Mouse (Mus musculus) erythroblast, embryonic 14.5 days (primary cell): ENCODE results near the gene Bdkrb1. TPM values are rescaled to one million over a fixed set of nuclear protein-coding genes. Genes with fewer than 3 reads are reported as not detected.

ENCODE experiments used
- H3K27me3 ChIP-seq: 2 replicates; pipeline ENCODE4 v1.6.1; 2012; ENCODE audit warnings: inconsistent platforms; ENCODE audit not compliant: control insufficient read depth
- H3K36me3 ChIP-seq: 2 replicates; pipeline ENCODE4 v1.6.1; 2012; ENCODE audit warnings: mild to moderate bottlenecking, inconsistent platforms; ENCODE audit not compliant: control insufficient read depth
- H3K4me1 ChIP-seq: 2 replicates; pipeline ENCODE4 v1.6.1; 2012; ENCODE audit warnings: inconsistent platforms; ENCODE audit not compliant: control insufficient read depth
- H3K4me3 ChIP-seq: replicated peaks from 2 replicates; pipeline ENCODE3; 2012; ENCODE audit warnings: moderate library complexity, mild to moderate bottlenecking, inconsistent platforms
- H3K9me3 ChIP-seq: 2 replicates; pipeline ENCODE4 v1.6.1; 2012; ENCODE audit warnings: low read length, inconsistent platforms, mixed read lengths; ENCODE audit not compliant: control insufficient read depth
- GATA1 ChIP-seq: IDR thresholded peaks from 2 replicates; pipeline ENCODE4 v1.6.1; 2012; ENCODE audit warnings: low read length, inconsistent platforms, mixed read lengths
- TAL1 ChIP-seq: IDR thresholded peaks from 3 replicates; pipeline ENCODE4 v1.6.1; 2012; ENCODE audit warnings: low read length, inconsistent platforms, mixed read lengths
- polyA plus RNA-seq: library from polyadenylated mRNA; stranded (reverse); fragments of >175 nt; gene quantifications from 2 replicates; pipeline ENCODE4 v1.2.3, GENCODE M21; 2012

Bdkrb1 gene
- polyA plus RNA-seq, 1 experiment = not detected

DNA sequence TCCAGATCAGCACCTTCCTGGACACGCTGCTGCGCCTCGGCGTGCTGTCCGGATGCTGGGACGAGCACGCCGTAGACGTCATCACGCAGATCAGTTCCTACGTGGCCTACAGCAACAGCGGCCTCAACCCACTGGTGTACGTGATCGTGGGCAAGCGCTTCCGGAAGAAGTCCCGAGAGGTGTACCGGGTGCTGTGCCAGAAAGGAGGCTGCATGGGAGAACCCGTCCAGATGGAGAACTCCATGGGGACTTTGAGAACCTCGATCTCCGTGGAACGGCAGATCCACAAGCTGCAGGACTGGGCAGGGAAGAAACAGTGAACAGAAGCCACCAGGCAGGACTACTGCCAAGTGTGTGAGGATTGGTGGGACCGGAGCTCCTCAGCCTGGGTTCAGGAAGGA is 10.5 kb upstream of the Bdkrb1 start:
- Histone ChIP-seq H3K9me3 (no peaks in the 10 kb centered on the region), H3K4me1 (no peaks in the 10 kb centered on the region), H3K4me3 (no peak overlapping the region), H3K27me3 (no peaks in the 10 kb centered on the region), H3K36me3 (no peaks in the 10 kb centered on the region)
- TF ChIP-seq GATA1 = no peak
- no peak for TF ChIP-seq TAL1

DNA sequence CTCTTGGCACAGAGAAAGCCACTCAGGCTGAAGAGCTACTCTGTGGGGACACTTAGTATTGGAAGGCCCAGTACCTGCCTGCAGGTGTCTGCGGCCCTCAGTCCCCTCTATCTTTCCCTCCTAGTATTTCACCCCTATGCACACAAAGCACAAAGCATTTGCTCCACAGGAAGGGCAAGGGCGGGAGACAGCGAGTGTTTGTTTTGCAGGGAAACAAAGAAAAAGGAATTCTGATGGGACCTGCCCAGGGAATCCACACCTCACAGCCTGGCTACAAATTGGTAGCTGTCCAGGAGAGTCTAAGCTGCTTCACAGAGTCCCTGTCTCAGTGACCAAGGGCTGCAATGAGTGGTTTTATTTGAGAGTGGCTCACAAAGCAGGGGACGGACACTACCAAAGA is 9.4 kb upstream of the Bdkrb1 start:
- TF ChIP-seq TAL1 (no peak), GATA1 (no peak)
- H3K9me3 ChIP-seq = no peaks in the 10 kb centered on the region
- no peaks in the 10 kb centered on the region for H3K27me3 ChIP-seq

DNA sequence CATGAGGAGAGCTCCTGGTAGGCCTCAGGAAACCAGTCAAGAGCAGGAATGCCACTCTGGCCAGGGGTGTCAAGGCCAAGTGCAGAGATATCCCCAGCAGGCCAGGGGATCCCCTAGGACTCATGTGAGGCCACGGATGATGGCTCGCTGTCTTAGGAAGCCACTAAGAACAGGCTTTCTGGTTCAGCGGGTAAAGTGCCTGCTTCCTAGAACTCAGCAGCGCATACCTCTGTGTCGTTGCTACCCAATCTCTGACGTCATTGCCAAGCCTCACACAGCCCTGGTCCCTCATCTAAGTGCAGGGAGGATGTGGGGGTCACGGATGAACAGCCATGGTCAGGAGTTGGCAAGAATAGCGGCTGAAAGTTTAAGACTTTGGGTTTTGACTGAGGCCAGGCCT is 5.8 kb upstream of the Bdkrb1 start:
- Histone ChIP-seq H3K4me3 (no peak overlapping the region), H3K9me3 (no peaks in the 10 kb centered on the region), H3K36me3 (no peaks in the 10 kb centered on the region), H3K4me1 (no peaks in the 10 kb centered on the region), H3K27me3 (no peaks in the 10 kb centered on the region)
- no peak for TF ChIP-seq TAL1
- TF ChIP-seq GATA1 = no peak

More for the DNA sequence above, 9.4 kb upstream of the Bdkrb1 start:
- Histone ChIP-seq H3K36me3 (no peaks in the 10 kb centered on the region), H3K4me3 (no peak overlapping the region), H3K4me1 (no peaks in the 10 kb centered on the region)

DNA sequence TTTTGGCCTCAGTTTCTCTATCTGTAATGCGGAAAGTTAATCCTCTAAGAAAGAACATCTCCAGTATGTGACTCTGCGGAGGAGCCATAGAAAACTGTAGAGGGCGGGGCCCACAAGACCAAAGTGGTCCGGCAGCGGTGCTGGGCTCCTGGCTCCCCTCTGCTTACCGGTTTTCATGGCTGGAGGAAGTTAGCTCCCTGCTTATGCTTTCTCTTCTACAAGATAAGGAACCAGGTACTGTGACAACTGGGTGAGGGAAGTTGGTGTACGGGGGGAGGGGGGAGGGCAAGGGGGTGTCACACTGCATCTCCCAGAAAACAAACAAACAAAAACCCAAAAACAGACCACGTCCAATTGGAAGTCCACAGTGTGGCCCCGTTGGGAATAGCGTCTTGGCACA is 4.4 kb upstream of the Bdkrb1 start:
- H3K9me3 ChIP-seq = no peaks in the 10 kb centered on the region
- no peaks in the 10 kb centered on the region for H3K36me3 ChIP-seq
- no peak for TF ChIP-seq TAL1
- no peak for TF ChIP-seq GATA1
- H3K4me1 ChIP-seq = no peaks in the 10 kb centered on the region
- no peaks in the 10 kb centered on the region for H3K27me3 ChIP-seq
- H3K4me3 ChIP-seq = no peak overlapping the region

DNA sequence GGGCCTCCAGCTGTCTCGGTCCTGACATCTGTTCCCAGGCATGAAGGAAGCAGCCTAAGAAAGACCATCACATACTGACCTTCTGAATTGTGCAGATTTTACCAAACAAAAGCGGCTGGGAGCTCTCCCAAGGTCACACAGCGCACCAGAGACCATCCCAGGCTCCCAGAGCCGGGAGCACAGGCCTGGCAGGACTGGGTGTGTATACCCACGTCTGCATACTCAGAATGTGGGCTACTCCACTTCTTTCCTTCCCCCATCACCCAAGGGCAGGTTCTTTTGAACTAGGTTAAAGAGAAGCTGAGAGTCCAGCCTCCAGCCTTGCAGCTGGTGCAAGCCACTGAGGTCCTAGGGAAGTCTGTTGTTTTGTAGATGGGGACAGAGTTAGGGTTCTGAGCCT is 3.8 kb upstream of the Bdkrb1 start:
- no peaks in the 10 kb centered on the region for H3K4me1 ChIP-seq
- no peak overlapping the region for H3K4me3 ChIP-seq
- H3K9me3 ChIP-seq = no peaks in the 10 kb centered on the region
- H3K27me3 ChIP-seq = no peaks in the 10 kb centered on the region
- TF ChIP-seq GATA1 (no peak), TAL1 (no peak)
- no peaks in the 10 kb centered on the region for H3K36me3 ChIP-seq

DNA sequence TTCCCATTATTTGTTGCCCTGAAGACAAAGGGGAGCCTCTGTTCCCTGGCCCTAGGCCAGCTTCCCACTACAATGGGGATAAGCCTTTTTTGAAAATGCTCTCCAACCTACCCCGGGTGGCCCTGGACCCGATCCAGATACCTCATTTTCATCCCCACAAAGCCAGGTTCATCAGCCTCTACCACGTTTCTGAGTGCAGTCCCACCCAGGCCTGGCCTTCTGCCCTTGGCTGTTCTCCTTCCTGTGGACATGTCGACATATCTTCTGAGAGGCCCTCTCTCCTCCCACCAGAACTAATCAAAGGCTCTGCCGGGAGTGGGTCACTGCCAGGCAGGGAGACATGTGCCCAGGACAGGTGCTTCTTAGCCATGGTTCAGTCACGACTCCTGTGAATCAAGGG is 1.3 kb upstream of the Bdkrb1 start:
- Histone ChIP-seq H3K36me3 (no peaks in the 10 kb centered on the region), H3K4me1 (no peaks in the 10 kb centered on the region), H3K9me3 (no peaks in the 10 kb centered on the region), H3K4me3 (no peak overlapping the region), H3K27me3 (no peaks in the 10 kb centered on the region)
- no peak for TF ChIP-seq TAL1
- TF ChIP-seq GATA1 = no peak

DNA sequence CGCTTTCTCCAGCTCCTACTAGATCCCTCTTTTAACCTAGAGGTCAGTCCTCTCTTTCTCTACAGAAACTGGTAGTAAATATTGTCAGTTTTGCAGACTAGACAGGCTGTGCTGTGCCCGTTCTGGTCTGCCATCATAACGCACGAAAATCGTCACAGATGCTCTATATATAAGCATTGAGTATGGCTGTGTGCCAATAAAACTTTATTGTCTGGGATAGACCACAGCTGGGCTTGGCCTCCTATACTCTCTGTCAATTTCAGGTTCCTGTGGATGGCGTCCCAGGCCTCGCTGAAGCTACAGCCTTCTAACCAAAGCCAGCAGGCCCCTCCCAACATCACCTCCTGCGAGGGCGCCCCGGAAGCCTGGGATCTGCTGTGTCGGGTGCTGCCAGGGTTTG is 1.0 kb downstream of the Bdkrb1 start:
- Histone ChIP-seq H3K9me3 (no peaks in the 10 kb centered on the region), H3K4me3 (no peak overlapping the region), H3K4me1 (peaks cover 4% of the 10 kb centered on the region), H3K27me3 (no peaks in the 10 kb centered on the region), H3K36me3 (no peaks in the 10 kb centered on the region; the same call in 1 of the 2 replicates)
- TF ChIP-seq TAL1 = no peak
- TF ChIP-seq GATA1 = no peak

DNA sequence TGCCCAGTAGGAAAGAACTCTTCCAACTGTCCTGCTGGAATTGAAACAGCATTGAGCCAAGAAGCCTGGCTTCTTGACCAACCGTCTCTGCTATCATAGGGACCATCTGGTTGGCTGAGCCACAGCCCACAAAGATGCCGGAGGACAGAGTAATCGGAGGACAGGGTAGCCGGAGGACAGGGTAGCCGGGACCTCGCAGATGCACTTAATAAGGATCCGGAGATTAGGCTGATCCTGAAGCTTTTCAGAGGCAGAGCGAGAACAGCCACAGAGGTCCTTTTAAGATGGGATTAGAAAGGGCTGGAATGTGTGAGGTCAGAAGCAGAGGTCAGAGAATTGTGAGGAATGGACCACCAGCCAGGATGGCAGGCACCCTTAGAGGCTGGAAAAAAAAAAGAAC is 2.3 kb downstream of the Bdkrb1 start:
- Histone ChIP-seq H3K4me1 (peaks cover 4% of the 10 kb centered on the region), H3K4me3 (no peak overlapping the region), H3K27me3 (no peaks in the 10 kb centered on the region), H3K9me3 (no peaks in the 10 kb centered on the region), H3K36me3 (peaks cover 3% of the 10 kb centered on the region)
- TF ChIP-seq TAL1 (no peak), GATA1 (no peak)

DNA sequence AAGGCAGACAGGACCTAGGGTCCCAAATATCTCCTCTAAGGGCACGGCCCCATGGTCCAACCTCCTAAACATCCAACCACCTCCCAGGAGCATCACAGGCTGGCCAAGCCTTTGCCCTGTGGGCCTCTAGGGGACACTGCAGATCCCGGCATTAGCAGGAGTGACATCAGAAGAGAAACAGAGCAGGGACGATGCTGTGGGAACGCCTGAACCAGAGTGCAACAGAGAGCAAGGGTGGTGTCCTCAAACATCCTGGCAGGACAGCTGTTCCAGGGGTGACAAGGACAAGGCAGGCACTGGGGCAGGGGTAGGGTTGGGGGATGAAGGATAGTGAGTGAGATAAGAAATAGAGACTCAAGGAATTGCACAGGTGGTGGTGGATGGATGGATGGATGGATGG is 4.0 kb downstream of the Bdkrb1 start:
- Histone ChIP-seq H3K4me3 (no peak overlapping the region), H3K4me1 (peaks cover 4% of the 10 kb centered on the region), H3K36me3 (peaks cover 6% of the 10 kb centered on the region), H3K27me3 (no peaks in the 10 kb centered on the region), H3K9me3 (no peaks in the 10 kb centered on the region)
- no peak for TF ChIP-seq TAL1
- no peak for TF ChIP-seq GATA1

DNA sequence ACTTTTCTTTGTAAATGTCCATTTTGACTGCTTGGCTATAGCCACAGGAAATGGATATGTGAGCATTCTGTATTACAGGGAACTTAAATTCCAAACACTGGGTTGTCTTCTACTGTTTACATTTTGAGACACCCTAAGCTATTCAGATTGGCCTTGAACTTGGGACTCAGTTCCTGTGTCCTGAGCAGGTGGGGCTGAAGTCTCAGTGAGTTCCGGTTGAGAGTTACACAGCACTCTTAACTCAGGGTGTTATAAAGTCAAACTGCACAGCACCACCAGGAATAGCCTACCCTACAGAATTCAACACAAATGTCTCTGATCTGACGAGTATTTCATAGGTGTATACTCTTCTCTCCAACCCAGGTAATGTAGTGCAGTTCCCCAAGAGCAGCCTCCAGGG is 8.2 kb downstream of the Bdkrb1 start:
- Histone ChIP-seq H3K36me3 (peaks cover 35% of the 10 kb centered on the region), H3K4me1 (peaks cover 4% of the 10 kb centered on the region), H3K9me3 (no peaks in the 10 kb centered on the region), H3K4me3 (no peak overlapping the region), H3K27me3 (no peaks in the 10 kb centered on the region)
- TF ChIP-seq TAL1 = no peak
- TF ChIP-seq GATA1 = no peak
